Mouse (Mus musculus): ENCODE measurements around the gene Ruvbl2. TPM values are rescaled to one million over a fixed set of nuclear protein-coding genes. Genes with fewer than 3 reads are reported as not detected.
"Not testable (repeated sequence)": the region's sequence is repeated elsewhere in the genome, so short reads cannot be mapped to it uniquely, and the experiment has no call there.

The Ruvbl2 gene
- polyA plus RNA-seq (2014; fragmentation: Nextera tagmentation; extraction: Ambion mirVana): 163 and 173 TPM in 2 replicates

- Histone ChIP-seq H3K9me3 (ENCODE audit: low read depth, low read length) (no peaks in the 10 kb centered on the region), H3K36me3 (ENCODE audit: insufficient read depth) (peaks cover 26% of the 10 kb centered on the region; the same call in 1 of the 2 replicates), H3K27ac (ENCODE audit: low read depth) (no peak within 1 kb of the TSS), H3K4me2 (peak within 1 kb of the TSS; percentile 21; the same call in 1 of the 2 replicates), H3K4me3 (ENCODE audit: low read depth, low read length) (no peak within 1 kb of the TSS; the same call in 1 of the 2 replicates), H3K4me1 (ENCODE audit: insufficient read depth) (peaks cover 18% of the 10 kb centered on the region), H3K9ac (peak within 1 kb of the TSS; percentile 30; the same call in 1 of the 2 replicates), H3K27me3 (ENCODE audit: insufficient read depth, low read length) (no peaks in the 10 kb centered on the region)
- no peak for ATAC-seq (ENCODE audit: insufficient read depth)
- DNase-seq: peak; percentile 59
- 19% methylated on average over 19 of the region's 19 CpGs for WGBS
- peak; percentile 61 for TF ChIP-seq CTCF (IDR thresholded peaks at IDR 0.05; ENCODE audit: low read depth)
Observed at GRCm38 (mm10) chr7:45437521-45438276, at the start of gene Ruvbl2. Gene Ruvbl2, minus strand, starts transcription at chr7:45438096.

GRCm38 (mm10) chr7:45486761-45487415 is 49.0 kb upstream of the Ruvbl2 start, which contains the start of gene Gm45808:
Gene Gm45808, minus strand, starts transcription at chr7:45486811.
- no peak for DNase-seq
- no peaks in the 10 kb centered on the region for H3K9me3 ChIP-seq (ENCODE audit: low read depth, low read length)
- no peak within 1 kb of the TSS for H3K4me2 ChIP-seq
- 74% methylated on average over 12 of the region's 12 CpGs for WGBS
- no peak within 1 kb of the TSS for H3K27ac ChIP-seq (ENCODE audit: low read depth)
- no peak for ATAC-seq (ENCODE audit: insufficient read depth)
- H3K27me3 ChIP-seq (ENCODE audit: insufficient read depth, low read length): no peaks in the 10 kb centered on the region
- no peak for TF ChIP-seq CTCF (IDR thresholded peaks at IDR 0.05; ENCODE audit: low read depth)
- H3K4me3 ChIP-seq (ENCODE audit: low read depth, low read length): no peak within 1 kb of the TSS
- no peaks in the 10 kb centered on the region for H3K4me1 ChIP-seq (ENCODE audit: insufficient read depth)
- H3K36me3 ChIP-seq (ENCODE audit: insufficient read depth): no peaks in the 10 kb centered on the region
- no peak within 1 kb of the TSS for H3K9ac ChIP-seq

- no peak for TF ChIP-seq CTCF (IDR thresholded peaks at IDR 0.05; ENCODE audit: low read depth)
- H3K4me2 ChIP-seq: no peak overlapping the region
- H3K9me3 ChIP-seq (ENCODE audit: low read depth, low read length): no peaks in the 10 kb centered on the region
- ATAC-seq (ENCODE audit: insufficient read depth) (no peak), DNase-seq (no peak)
- no peaks in the 10 kb centered on the region for H3K36me3 ChIP-seq (ENCODE audit: insufficient read depth)
- 58% methylated on average over 7 of the region's 7 CpGs for WGBS
- no peak overlapping the region for H3K9ac ChIP-seq
- H3K27me3 ChIP-seq (ENCODE audit: insufficient read depth, low read length): no peaks in the 10 kb centered on the region
- no peaks in the 10 kb centered on the region for H3K4me1 ChIP-seq (ENCODE audit: insufficient read depth)
- no peak overlapping the region for H3K27ac ChIP-seq (ENCODE audit: low read depth)
- no peak overlapping the region for H3K4me3 ChIP-seq (ENCODE audit: low read depth, low read length)
Observed at GRCm38 (mm10) chr7:45486158-45486557, 48.3 kb upstream of the Ruvbl2 start.

- not testable (repeated sequence) for H3K9me3 ChIP-seq (ENCODE audit: low read depth, low read length); H3K9ac ChIP-seq; H3K27ac ChIP-seq (ENCODE audit: low read depth); H3K36me3 ChIP-seq (ENCODE audit: insufficient read depth); H3K4me2 ChIP-seq; H3K4me3 ChIP-seq (ENCODE audit: low read depth, low read length); DNase-seq; ATAC-seq (ENCODE audit: insufficient read depth); H3K4me1 ChIP-seq (ENCODE audit: insufficient read depth); H3K27me3 ChIP-seq (ENCODE audit: insufficient read depth, low read length)
- WGBS: 89% methylated on average over 5 of the region's 5 CpGs
Observed at GRCm38 (mm10) chr7:45484985-45485384, 47.1 kb upstream of the Ruvbl2 start.

GRCm38 (mm10) chr7:45482166-45482565 is 44.3 kb upstream of the Ruvbl2 start:
- no peak for ATAC-seq (ENCODE audit: insufficient read depth)

GRCm38 (mm10) chr7:45481374-45481927 is 43.6 kb upstream of the Ruvbl2 start, which contains the start of gene Tulp2:
Gene Tulp2, plus strand, starts transcription at chr7:45481877.
- WGBS: 57% methylated on average over 15 of the region's 15 CpGs
- TF ChIP-seq CTCF (IDR thresholded peaks at IDR 0.05; ENCODE audit: low read depth): no peak
- ATAC-seq (ENCODE audit: insufficient read depth): peak; percentile 62

More at GRCm38 (mm10) chr7:45482166-45482565, 44.3 kb upstream of the Ruvbl2 start:
- 83% methylated on average over 1 of the region's 1 CpGs for WGBS
- no peak overlapping the region for H3K9ac ChIP-seq
- H3K27ac ChIP-seq (ENCODE audit: low read depth): no peak overlapping the region
- TF ChIP-seq CTCF (IDR thresholded peaks at IDR 0.05; ENCODE audit: low read depth): no peak
- H3K36me3 ChIP-seq (ENCODE audit: insufficient read depth): no peaks in the 10 kb centered on the region
- no peak overlapping the region for H3K4me3 ChIP-seq (ENCODE audit: low read depth, low read length)
- no peaks in the 10 kb centered on the region for H3K27me3 ChIP-seq (ENCODE audit: insufficient read depth, low read length)
- no peak overlapping the region for H3K4me2 ChIP-seq
- H3K9me3 ChIP-seq (ENCODE audit: low read depth, low read length): no peaks in the 10 kb centered on the region
- no peak for DNase-seq
- no peaks in the 10 kb centered on the region for H3K4me1 ChIP-seq (ENCODE audit: insufficient read depth)

GRCm38 (mm10) chr7:45480310-45480709 is 42.4 kb upstream of the Ruvbl2 start:
- not testable (repeated sequence) for H3K27me3 ChIP-seq (ENCODE audit: insufficient read depth, low read length); H3K4me2 ChIP-seq

More at GRCm38 (mm10) chr7:45481374-45481927, 43.6 kb upstream of the Ruvbl2 start, which contains the start of gene Tulp2:
- Histone ChIP-seq H3K27ac (ENCODE audit: low read depth) (no peak within 1 kb of the TSS), H3K9me3 (ENCODE audit: low read depth, low read length) (no peaks in the 10 kb centered on the region), H3K4me3 (ENCODE audit: low read depth, low read length) (no peak within 1 kb of the TSS), H3K27me3 (ENCODE audit: insufficient read depth, low read length) (no peaks in the 10 kb centered on the region), H3K36me3 (ENCODE audit: insufficient read depth) (no peaks in the 10 kb centered on the region), H3K4me2 (no peak within 1 kb of the TSS), H3K9ac (no peak within 1 kb of the TSS), H3K4me1 (ENCODE audit: insufficient read depth) (no peaks in the 10 kb centered on the region)
- peak; percentile 78 for DNase-seq

More at GRCm38 (mm10) chr7:45480310-45480709, 42.4 kb upstream of the Ruvbl2 start:
- not testable (repeated sequence) for H3K36me3 ChIP-seq (ENCODE audit: insufficient read depth); H3K4me1 ChIP-seq (ENCODE audit: insufficient read depth); H3K4me3 ChIP-seq (ENCODE audit: low read depth, low read length); H3K9ac ChIP-seq; ATAC-seq (ENCODE audit: insufficient read depth); DNase-seq; H3K27ac ChIP-seq (ENCODE audit: low read depth); H3K9me3 ChIP-seq (ENCODE audit: low read depth, low read length)
- WGBS: 66% methylated on average over 3 of the region's 4 CpGs
